Mouse (Mus musculus) lung, embryonic 16.5 days (tissue): ENCODE results near the gene Ifih1. TPM values are rescaled to one million over a fixed set of nuclear protein-coding genes. Genes with fewer than 3 reads are reported as not detected.

Experiments
- ATAC-seq: fragments of 200-750 bp; cut with Nextera tagmentation; 2 replicates; pipeline ENCODE4 v1.8.0; 2017; ENCODE audit warnings: low read depth, mild to moderate bottlenecking, moderate library complexity
- H3K27ac ChIP-seq: fragments of 300-500 bp; sonication (generic); 2 replicates; pipeline ENCODE4 v1.5.1; 2014; ENCODE audit warnings: mild to moderate bottlenecking, control low read depth, low read length
- H3K27me3 ChIP-seq: fragments of 300-500 bp; sonication (generic); 2 replicates; pipeline ENCODE4 v1.6.1; 2014; ENCODE audit warnings: low read depth, low read length, mixed read lengths; ENCODE audit not compliant: control insufficient read depth, insufficient read depth
- H3K36me3 ChIP-seq: fragments of 300-500 bp; sonication (generic); 2 replicates; pipeline ENCODE4 v1.6.1; 2014; ENCODE audit warnings: low read length; ENCODE audit not compliant: control insufficient read depth, insufficient read depth
- H3K4me1 ChIP-seq: fragments of 300-500 bp; sonication (generic); replicated peaks from 2 replicates; pipeline ENCODE4 v1.6.1; 2014; ENCODE audit warnings: low read length, mixed read lengths; ENCODE audit not compliant: control insufficient read depth, insufficient read depth
- H3K4me2 ChIP-seq: fragments of 300-500 bp; sonication (generic); 2 replicates; pipeline ENCODE4 v1.6.1; 2014; ENCODE audit warnings: low read depth, low read length, control low read depth
- H3K4me3 ChIP-seq: fragments of 300-500 bp; sonication (generic); 2 replicates; pipeline ENCODE4 v1.5.1; 2014; ENCODE audit warnings: mild to moderate bottlenecking, low read length, control low read depth
- H3K9ac ChIP-seq: fragments of 300-500 bp; sonication (generic); 2 replicates; pipeline ENCODE4 v1.6.1; 2014; ENCODE audit warnings: low read length, control low read depth
- H3K9me3 ChIP-seq: fragments of 300-500 bp; sonication (generic); 2 replicates; pipeline ENCODE4 v1.6.1; 2016; ENCODE audit warnings: low read length; ENCODE audit not compliant: control insufficient read depth
- WGBS: fragments of 180-500 bp; shearing (Covaris S2); extraction: QIAGEN DNeasy Blood & Tissue Kit; methylation state at CpG from one replicate; pipeline ENCODE4 v1.1.7; 2014; 5-methylcytosine and 5-hydroxymethylcytosine counted together
- polyA plus RNA-seq: library from polyadenylated mRNA; unstranded; fragments of >200 nt; fragmentation: Nextera tagmentation; extraction: Ambion mirVana; gene quantifications from 2 replicates; pipeline ENCODE4 v1.2.1, GENCODE M21; 2015

The Ifih1 gene
- polyA plus RNA-seq, 1 experiment from 2014 or later, result 2.8 TPM

DNA sequence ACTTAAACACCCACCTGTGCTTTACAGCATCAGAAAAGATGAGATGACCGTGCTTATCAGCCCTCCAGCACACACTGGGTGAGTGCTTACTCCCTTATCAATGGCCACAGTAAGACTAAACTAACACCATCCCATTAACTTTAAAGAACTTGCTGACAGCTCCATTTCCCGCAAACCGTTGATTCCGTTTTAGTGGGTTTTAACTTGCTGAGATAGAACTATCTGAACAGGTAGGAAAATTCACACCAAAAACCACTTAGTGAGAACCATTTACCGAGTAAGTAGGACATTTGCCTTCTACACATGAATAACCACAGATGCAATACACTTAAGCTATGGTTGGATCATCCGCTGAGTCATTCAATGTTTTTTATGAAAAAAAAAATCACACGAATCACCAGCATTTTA is 27.1 kb downstream of the Ifih1 start:
- Histone ChIP-seq H3K36me3 (no peaks in the 10 kb centered on the region), H3K27ac (no peak overlapping the region), H3K27me3 (no peaks in the 10 kb centered on the region), H3K4me1 (no peaks in the 10 kb centered on the region), H3K4me2 (no peak overlapping the region), H3K9ac (no peak overlapping the region), H3K4me3 (no peak overlapping the region), H3K9me3 (no peaks in the 10 kb centered on the region)
- WGBS, result 46% methylated on average over 7 of the region's 7 CpGs
- no peak for ATAC-seq

DNA sequence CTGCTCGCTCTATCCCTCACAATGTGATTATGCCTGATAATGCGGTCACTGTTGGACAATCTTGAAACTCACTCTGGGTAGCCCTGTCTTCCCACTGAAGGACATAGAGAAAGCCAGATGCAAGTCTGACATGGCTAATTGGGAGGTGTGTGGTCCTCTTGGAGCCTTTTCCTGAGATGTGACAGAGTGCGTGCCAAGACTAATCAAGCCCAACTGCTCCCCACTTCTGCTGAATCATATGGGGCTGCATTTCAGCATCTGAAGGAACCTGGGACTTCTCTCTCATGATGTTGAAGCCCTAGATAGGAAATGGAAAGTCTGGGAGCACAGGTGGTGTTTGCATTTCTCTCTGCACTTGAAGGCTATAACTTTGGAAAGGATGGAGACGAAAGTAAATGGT is 32.9 kb downstream of the Ifih1 start:
- no peaks in the 10 kb centered on the region for H3K27me3 ChIP-seq
- 89% methylated on average over 4 of the region's 4 CpGs for WGBS

DNA sequence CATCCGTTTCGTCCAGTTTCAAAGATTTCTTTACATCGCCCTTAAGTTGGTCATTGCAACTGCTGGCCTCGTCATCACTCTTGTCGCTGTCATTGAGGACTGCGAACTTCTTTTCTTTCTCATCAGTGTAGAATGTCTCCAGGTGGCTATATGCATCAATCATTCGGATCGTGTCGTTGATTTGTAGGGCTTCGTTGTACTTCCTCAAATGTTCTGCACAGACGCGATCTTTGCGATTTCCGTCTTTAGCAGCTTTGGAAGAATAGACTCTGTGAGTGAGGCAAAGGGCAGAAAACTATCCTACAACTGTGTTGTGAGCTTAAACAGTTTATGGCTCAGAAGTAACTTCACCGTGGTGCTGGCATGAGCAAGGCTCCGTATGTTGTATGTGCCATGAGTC is 39.9 kb downstream of the Ifih1 start:
- Histone ChIP-seq H3K4me3 (no peak overlapping the region), H3K4me2 (no peak overlapping the region), H3K9ac (no peak overlapping the region), H3K9me3 (no peaks in the 10 kb centered on the region), H3K36me3 (no peaks in the 10 kb centered on the region), H3K27me3 (no peaks in the 10 kb centered on the region), H3K27ac (no peak overlapping the region), H3K4me1 (no peaks in the 10 kb centered on the region)
- ATAC-seq, result no peak
- WGBS, result 80% methylated on average over 16 of the region's 16 CpGs

More for the DNA sequence above, 32.9 kb downstream of the Ifih1 start:
- Histone ChIP-seq H3K36me3 (no peaks in the 10 kb centered on the region), H3K27ac (no peak overlapping the region), H3K4me2 (no peak overlapping the region), H3K4me3 (no peak overlapping the region), H3K9me3 (no peaks in the 10 kb centered on the region), H3K9ac (no peak overlapping the region), H3K4me1 (no peaks in the 10 kb centered on the region)
- ATAC-seq, result no peak

DNA sequence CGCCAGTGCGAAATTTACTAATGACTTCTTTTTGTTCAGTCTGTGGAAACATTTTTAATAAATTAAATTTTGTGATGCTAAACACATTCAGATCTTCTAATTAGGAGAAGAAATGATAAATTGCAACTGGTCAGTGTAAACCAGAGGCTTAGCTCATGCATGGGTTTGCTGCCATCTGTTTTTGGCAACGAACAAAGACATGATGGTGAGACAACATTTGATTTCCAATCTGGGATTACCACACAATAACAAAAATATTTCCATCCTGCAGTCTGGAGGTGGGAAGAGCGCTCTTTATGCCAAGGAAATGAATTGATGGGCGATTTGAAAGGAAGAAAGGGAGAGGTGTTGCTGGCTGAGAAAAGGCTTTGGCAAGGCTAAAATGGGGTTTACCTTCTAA is 42.5 kb downstream of the Ifih1 start:
- no peaks in the 10 kb centered on the region for H3K27me3 ChIP-seq
- no peak overlapping the region for H3K9ac ChIP-seq
- no peak overlapping the region for H3K4me2 ChIP-seq
- no peaks in the 10 kb centered on the region for H3K36me3 ChIP-seq
- H3K27ac ChIP-seq, result no peak overlapping the region
- H3K4me3 ChIP-seq, result no peak overlapping the region
- no peaks in the 10 kb centered on the region for H3K4me1 ChIP-seq
- ATAC-seq, result no peak
- 77% methylated on average over 5 of the region's 5 CpGs for WGBS
- H3K9me3 ChIP-seq, result no peaks in the 10 kb centered on the region

DNA sequence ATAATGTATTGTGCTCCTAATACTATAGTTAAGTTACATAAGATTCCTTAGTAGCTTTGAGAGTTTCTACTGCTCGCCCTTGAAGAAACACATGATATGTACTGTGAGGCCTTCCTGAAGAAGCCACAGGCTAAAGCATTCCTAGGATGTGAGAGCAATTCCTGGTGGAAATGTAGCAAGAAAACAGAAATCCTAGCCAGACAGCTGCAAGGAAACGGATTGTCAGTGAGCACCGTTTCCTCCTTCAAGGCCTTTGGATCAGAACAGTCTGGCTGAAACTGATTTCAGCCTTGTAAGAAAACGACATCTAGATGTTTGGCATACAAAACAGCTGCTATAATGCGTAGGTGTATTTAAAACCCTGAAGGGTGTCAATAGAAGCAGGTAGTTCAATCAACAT is 49.5 kb downstream of the Ifih1 start:
- Histone ChIP-seq H3K4me2 (no peak overlapping the region), H3K27ac (no peak overlapping the region), H3K9ac (no peak overlapping the region), H3K9me3 (no peaks in the 10 kb centered on the region), H3K4me3 (no peak overlapping the region), H3K4me1 (no peaks in the 10 kb centered on the region), H3K27me3 (no peaks in the 10 kb centered on the region), H3K36me3 (no peaks in the 10 kb centered on the region)
- no peak for ATAC-seq
- WGBS, result 80% methylated on average over 5 of the region's 5 CpGs

DNA sequence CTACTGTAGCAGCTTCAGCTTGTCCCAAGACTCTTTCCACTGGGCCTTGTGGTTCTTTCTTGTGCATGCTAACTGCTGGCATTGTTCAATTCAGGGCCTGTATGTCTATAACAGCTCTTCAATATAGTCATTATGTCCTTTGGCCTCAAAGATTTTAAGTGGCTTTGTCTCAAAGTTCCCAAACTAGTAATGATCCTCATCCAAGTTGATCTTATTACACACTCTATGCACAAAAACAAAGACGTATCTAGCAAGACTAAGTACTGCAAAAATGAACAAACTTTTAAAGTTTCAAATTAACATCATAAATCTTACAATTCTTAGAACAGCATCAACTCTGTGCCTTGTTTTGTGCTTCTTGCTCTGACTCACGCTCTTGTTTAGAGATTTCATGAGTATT is 51.6 kb downstream of the Ifih1 start:
- Histone ChIP-seq H3K9me3 (no peaks in the 10 kb centered on the region), H3K36me3 (no peaks in the 10 kb centered on the region), H3K4me2 (no peak overlapping the region), H3K4me1 (no peaks in the 10 kb centered on the region), H3K27ac (no peak overlapping the region), H3K4me3 (no peak overlapping the region), H3K27me3 (no peaks in the 10 kb centered on the region), H3K9ac (no peak overlapping the region)
- ATAC-seq, result no peak
- WGBS, result 74% methylated on average over 2 of the region's 2 CpGs

DNA sequence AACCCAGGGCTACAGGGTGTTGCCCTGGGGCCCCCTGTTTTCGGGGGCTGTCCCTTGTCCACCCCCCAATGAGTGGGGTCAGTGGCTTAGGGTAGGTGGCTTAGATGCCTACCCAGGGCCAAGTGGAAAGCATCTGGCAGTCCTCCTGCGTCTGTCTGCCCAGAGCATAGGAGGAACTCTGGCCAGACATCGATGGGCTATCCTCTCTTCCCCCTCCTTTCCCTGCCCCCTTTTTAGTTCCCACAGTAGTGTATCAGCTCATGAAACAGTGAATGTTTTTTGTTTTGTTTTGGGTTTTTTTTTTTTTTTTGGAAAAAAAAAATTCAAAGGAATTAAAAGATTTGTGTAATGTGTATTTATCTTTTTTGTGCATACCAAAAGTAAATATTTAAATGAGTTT is 54.5 kb downstream of the Ifih1 start:
- Histone ChIP-seq H3K4me1 (no peaks in the 10 kb centered on the region), H3K27ac (no peak overlapping the region), H3K9ac (no peak overlapping the region), H3K4me3 (no peak overlapping the region), H3K36me3 (no peaks in the 10 kb centered on the region), H3K9me3 (no peaks in the 10 kb centered on the region), H3K4me2 (no peak overlapping the region), H3K27me3 (no peaks in the 10 kb centered on the region)
- WGBS, result 56% methylated on average over 3 of the region's 3 CpGs
- peak; percentile 66; the same call in 1 of the 2 replicates for ATAC-seq

DNA sequence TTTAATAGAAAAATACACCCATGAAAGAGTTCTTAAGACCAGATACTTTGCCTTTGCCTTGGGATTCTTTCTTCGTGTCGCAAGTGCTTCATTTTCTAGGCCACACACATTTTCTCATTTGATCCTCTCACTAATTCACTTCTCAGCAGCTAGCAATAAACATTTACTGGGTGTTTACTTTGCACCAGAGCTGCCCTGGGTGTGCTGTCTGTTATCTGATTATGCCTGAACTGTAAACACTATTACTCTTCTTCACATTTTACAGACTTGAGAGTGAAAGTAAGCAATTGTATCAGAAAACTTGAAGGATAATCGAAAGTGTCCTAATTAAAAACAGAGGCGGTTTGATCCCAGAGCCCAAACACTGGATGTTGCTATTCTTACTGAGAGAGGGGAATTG is 56.7 kb downstream of the Ifih1 start:
- Histone ChIP-seq H3K4me3 (no peak overlapping the region), H3K9ac (no peak overlapping the region), H3K27ac (no peak overlapping the region), H3K9me3 (no peaks in the 10 kb centered on the region), H3K4me2 (no peak overlapping the region), H3K36me3 (no peaks in the 10 kb centered on the region), H3K27me3 (no peaks in the 10 kb centered on the region), H3K4me1 (no peaks in the 10 kb centered on the region)
- WGBS, result 42% methylated on average over 4 of the region's 4 CpGs
- no peak for ATAC-seq

DNA sequence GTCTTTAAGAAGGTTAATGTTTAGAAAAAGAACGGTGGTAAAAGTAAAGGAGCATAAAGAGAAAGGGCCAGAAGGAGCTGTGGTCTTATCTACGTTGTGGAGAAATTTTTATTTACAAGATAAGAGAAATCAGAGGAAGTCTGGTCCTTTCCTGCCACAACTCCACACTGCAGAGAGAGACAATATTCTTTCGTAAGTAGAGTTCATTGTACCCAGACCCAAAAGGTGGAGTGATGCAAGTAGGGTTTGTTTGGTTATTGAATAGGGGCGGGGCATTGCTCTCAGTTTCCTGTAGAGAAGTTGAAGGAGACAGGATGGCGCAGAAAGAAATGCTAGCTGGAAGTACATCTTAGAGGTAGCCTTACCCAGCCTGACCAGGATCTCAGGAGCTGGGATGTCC is 60.3 kb downstream of the Ifih1 start:
- Histone ChIP-seq H3K27ac (no peak overlapping the region), H3K27me3 (no peaks in the 10 kb centered on the region), H3K4me2 (no peak overlapping the region), H3K9ac (no peak overlapping the region), H3K9me3 (no peaks in the 10 kb centered on the region), H3K4me3 (no peak overlapping the region), H3K36me3 (no peaks in the 10 kb centered on the region), H3K4me1 (no peaks in the 10 kb centered on the region)
- 60% methylated on average over 5 of the region's 5 CpGs for WGBS
- ATAC-seq, result no peak

DNA sequence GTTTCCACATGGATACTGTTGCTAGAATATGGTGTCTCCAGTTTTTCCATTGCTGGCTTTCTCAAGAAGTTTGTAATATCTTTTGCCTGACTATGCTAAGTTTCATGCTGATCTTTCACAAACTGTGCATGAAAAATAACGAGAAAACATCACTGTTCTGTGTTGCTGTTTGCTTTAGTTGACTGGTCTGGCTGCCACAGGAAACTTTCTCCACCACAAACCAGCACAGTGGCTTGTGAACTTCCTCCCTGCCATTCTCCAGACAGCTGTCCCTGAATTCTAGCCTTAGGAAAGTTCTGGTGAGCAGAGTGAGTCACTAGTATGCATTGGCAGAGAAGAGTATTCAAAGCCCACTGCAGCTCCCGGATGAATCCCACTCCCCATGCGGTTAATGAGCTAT is 71.1 kb downstream of the Ifih1 start:
- WGBS, result 76% methylated on average over 3 of the region's 3 CpGs
- no peaks in the 10 kb centered on the region for H3K36me3 ChIP-seq
- H3K27ac ChIP-seq, result no peak overlapping the region
- H3K27me3 ChIP-seq, result no peaks in the 10 kb centered on the region
- ATAC-seq, result no peak
- H3K4me2 ChIP-seq, result no peak overlapping the region
- no peak overlapping the region for H3K9ac ChIP-seq
- no peaks in the 10 kb centered on the region for H3K9me3 ChIP-seq
- no peak overlapping the region for H3K4me3 ChIP-seq
- H3K4me1 ChIP-seq, result no peaks in the 10 kb centered on the region
